Mouse (Mus musculus) kidney, embryonic 15.5 days (tissue): Measurements from ENCODE around the gene Ttc38. TPM values are rescaled to one million over a fixed set of nuclear protein-coding genes. Genes with fewer than 3 reads are reported as not detected.

Experiments used
- ATAC-seq: fragments of 200-750 bp; cut with Nextera tagmentation; replicated peaks from 2 replicates; pipeline ENCODE4 v1.8.0; 2017; ENCODE audit warnings: moderate TSS enrichment; ENCODE audit not compliant: low FRiP score
- H3K27ac ChIP-seq: fragments of 300-500 bp; sonication (generic); 2 replicates; pipeline ENCODE4 v1.5.1; 2015; ENCODE audit warnings: mild to moderate bottlenecking, inconsistent platforms
- H3K27me3 ChIP-seq: fragments of 300-500 bp; sonication (generic); 2 replicates; pipeline ENCODE4 v1.6.1; 2015; ENCODE audit warnings: inconsistent platforms
- H3K36me3 ChIP-seq: fragments of 300-500 bp; sonication (generic); 2 replicates; pipeline ENCODE4 v1.6.1; 2015; ENCODE audit warnings: inconsistent platforms
- H3K4me1 ChIP-seq: fragments of 300-500 bp; sonication (generic); 2 replicates; pipeline ENCODE4 v1.6.1; 2015; ENCODE audit warnings: inconsistent platforms
- H3K4me2 ChIP-seq: fragments of 300-500 bp; sonication (generic); 2 replicates; pipeline ENCODE4 v1.6.1; 2015; ENCODE audit warnings: moderate library complexity, mild to moderate bottlenecking, inconsistent platforms
- H3K4me3 ChIP-seq: fragments of 300-500 bp; sonication (generic); replicated peaks from 2 replicates; pipeline ENCODE4 v1.5.1; 2015; ENCODE audit warnings: mild to moderate bottlenecking, inconsistent platforms
- H3K9ac ChIP-seq: fragments of 300-500 bp; sonication (generic); 2 replicates; pipeline ENCODE4 v1.6.1; 2015; ENCODE audit warnings: mild to moderate bottlenecking, inconsistent platforms
- H3K9me3 ChIP-seq: fragments of 300-500 bp; sonication (generic); replicated peaks from 2 replicates; pipeline ENCODE4 v1.6.1; 2016; ENCODE audit warnings: inconsistent platforms
- WGBS: fragments of 180-500 bp; shearing (Covaris S2); methylation state at CpG from one replicate; pipeline ENCODE4 v1.1.7; 2015; ENCODE audit warnings: mixed read lengths; 5-methylcytosine and 5-hydroxymethylcytosine counted together
- polyA plus RNA-seq: library from polyadenylated mRNA; unstranded; fragments of >200 nt; fragmentation: Nextera tagmentation; extraction: Ambion mirVana; gene quantifications from 2 replicates; pipeline ENCODE4 v1.2.1, GENCODE M21; 2015

Gene Ttc38
- polyA plus RNA-seq, 1 experiment from 2014 or later, result 6.7 TPM

- WGBS, result 93% methylated on average over 7 of the region's 7 CpGs
These were observed 45.2 kb downstream of the Ttc38 start for GRCm38 (mm10) chr15:85877336-85877735.

DNA sequence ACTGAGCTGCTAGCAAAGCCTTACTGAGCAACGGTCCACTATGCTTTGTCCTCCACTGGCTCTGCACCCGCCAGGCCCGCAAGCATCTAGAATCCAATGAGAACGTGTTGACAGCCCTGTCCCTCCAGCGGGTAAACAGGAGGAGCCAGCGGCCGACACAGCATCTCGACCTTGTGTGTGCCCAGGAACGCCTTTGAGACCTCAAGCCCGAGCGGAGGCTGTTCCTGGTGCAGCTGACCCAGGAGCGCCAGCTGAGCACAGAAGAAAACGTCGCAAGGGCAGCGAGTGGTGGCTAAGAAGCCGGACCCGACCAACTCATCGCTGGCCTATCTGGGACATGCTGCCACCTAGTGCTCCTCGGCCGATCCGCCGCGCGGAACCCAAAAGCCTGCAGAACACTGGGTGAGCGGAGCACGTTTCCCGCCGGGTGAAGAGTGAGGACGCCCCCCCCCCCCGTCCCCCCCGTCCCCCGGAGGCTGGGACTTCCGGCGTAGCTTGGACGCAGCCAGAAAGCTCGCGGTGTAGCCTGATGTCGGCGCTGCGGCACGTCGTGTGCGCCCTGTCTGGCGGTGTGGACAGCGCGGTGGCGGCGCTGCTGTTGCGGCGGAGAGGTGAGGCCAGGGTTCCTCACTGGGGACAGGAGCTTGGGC is 46.9 kb downstream of the Ttc38 start, which contains the start of gene Trmu:
Gene Trmu (plus strand): TSS at position 465 of the 650 bp plus-strand sequence.
- under 1% methylated on average over 50 of the region's 50 CpGs for WGBS
- ATAC-seq, result peak; percentile 96

More at GRCm38 (mm10) chr15:85877336-85877735, 45.2 kb downstream of the Ttc38 start:
- peaks cover 55% of the 10 kb centered on the region for H3K36me3 ChIP-seq
- H3K9me3 ChIP-seq, result no peaks in the 10 kb centered on the region
- no peak overlapping the region for H3K4me3 ChIP-seq
- peaks cover 19% of the 10 kb centered on the region for H3K4me1 ChIP-seq
- no peak overlapping the region for H3K9ac ChIP-seq
- H3K4me2 ChIP-seq, result no peak overlapping the region
- H3K27me3 ChIP-seq, result no peaks in the 10 kb centered on the region
- H3K27ac ChIP-seq, result no peak overlapping the region
- no peak for ATAC-seq

GRCm38 (mm10) chr15:85879498-85879895 is 47.4 kb downstream of the Ttc38 start:
- 2% methylated on average over 18 of the region's 18 CpGs for WGBS
- H3K36me3 ChIP-seq, result peaks cover 56% of the 10 kb centered on the region

More for the DNA sequence above, 46.9 kb downstream of the Ttc38 start, which contains the start of gene Trmu:
- Histone ChIP-seq H3K27me3 (no peaks in the 10 kb centered on the region), H3K36me3 (peaks cover 56% of the 10 kb centered on the region), H3K4me2 (peak within 1 kb of the TSS; percentile 90), H3K9ac (peak within 1 kb of the TSS; percentile 87), H3K4me1 (peaks cover 19% of the 10 kb centered on the region), H3K27ac (peak within 1 kb of the TSS; percentile 84), H3K4me3 (peak within 1 kb of the TSS; percentile 86), H3K9me3 (no peaks in the 10 kb centered on the region)

DNA sequence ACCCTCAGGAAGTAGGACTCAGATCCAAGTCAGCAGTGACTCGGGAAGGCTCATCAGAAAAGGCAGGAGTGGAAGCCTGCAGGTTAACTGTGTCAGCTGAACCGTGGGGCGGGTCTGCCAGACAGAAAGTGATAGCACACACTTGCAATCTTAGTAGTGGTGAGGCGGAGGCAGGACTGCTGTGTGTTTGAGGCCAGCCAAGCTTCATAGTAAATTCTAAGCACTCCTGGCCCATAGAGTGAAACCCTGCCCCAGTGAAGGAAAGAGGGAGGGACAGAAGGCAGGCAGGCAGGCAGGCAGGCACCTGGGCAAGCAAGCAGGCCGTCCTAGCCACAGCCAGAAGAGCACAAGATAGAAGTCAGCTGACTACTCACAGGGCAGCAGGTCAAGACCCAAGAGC is 53.5 kb downstream of the Ttc38 start:
- Histone ChIP-seq H3K4me3 (no peak overlapping the region), H3K9me3 (no peaks in the 10 kb centered on the region), H3K27me3 (no peaks in the 10 kb centered on the region), H3K4me2 (no peak overlapping the region), H3K27ac (no peak overlapping the region), H3K9ac (no peak overlapping the region), H3K36me3 (peaks cover 79% of the 10 kb centered on the region), H3K4me1 (peaks cover 1% of the 10 kb centered on the region; the same call in 1 of the 2 replicates)
- ATAC-seq, result no peak
- WGBS, result 80% methylated on average over 5 of the region's 5 CpGs

More at GRCm38 (mm10) chr15:85879498-85879895, 47.4 kb downstream of the Ttc38 start:
- Histone ChIP-seq H3K27me3 (no peaks in the 10 kb centered on the region), H3K4me1 (peaks cover 19% of the 10 kb centered on the region), H3K4me3 (peak overlapping the region; percentile 86), H3K4me2 (peak overlapping the region; percentile 90), H3K27ac (peak overlapping the region; percentile 84), H3K9me3 (no peaks in the 10 kb centered on the region), H3K9ac (peak overlapping the region; percentile 87)
- peak; percentile 24 for ATAC-seq

DNA sequence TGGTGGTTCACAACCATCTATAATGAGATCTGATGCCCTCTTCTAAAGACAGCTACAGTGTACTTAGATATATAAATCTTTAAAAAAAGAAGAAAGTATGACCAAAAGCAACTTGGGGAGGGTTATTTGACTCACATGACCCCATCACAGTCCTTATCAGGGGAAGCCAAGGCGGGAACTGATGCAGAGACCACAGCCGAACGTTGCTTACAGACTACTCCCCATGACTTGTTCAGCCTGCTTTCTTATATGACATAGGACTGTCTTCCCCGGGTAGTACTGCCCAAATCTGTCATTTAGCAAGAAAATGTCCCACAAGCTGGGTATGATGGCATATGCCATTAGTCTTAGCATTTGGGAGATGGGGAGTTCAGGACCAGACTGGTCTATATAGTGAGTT is 57.1 kb downstream of the Ttc38 start:
- H3K27ac ChIP-seq, result no peak overlapping the region
- peaks cover 90% of the 10 kb centered on the region for H3K36me3 ChIP-seq
- H3K27me3 ChIP-seq, result no peaks in the 10 kb centered on the region
- H3K4me1 ChIP-seq, result no peaks in the 10 kb centered on the region
- H3K4me2 ChIP-seq, result no peak overlapping the region
- 87% methylated on average over 4 of the region's 4 CpGs for WGBS
- no peaks in the 10 kb centered on the region for H3K9me3 ChIP-seq
- H3K4me3 ChIP-seq, result no peak overlapping the region
- ATAC-seq, result no peak
- H3K9ac ChIP-seq, result no peak overlapping the region

DNA sequence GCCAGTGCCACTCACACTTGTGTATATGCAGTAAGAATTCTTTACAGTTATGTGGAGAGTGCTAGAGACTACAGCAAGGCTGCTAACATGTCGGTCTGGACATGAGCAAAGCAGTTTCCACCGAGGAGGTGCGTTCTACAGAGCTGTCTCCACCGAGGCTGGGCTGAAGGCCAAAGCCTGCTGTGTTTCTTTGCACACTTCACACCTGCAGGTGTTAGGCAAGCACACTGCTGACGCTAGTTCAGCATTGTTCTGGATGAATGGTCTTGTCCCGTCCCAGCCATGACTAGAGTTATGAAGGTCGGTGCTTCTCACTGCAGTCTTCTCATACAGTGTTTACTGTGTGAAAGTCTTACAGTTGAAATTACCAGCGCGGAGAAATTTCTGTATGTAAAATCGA is 59.9 kb downstream of the Ttc38 start:
- H3K27me3 ChIP-seq, result no peaks in the 10 kb centered on the region
- no peak overlapping the region for H3K27ac ChIP-seq
- WGBS, result 69% methylated on average over 10 of the region's 10 CpGs
- H3K4me3 ChIP-seq, result no peak overlapping the region
- H3K4me1 ChIP-seq, result no peaks in the 10 kb centered on the region
- no peaks in the 10 kb centered on the region for H3K9me3 ChIP-seq
- H3K4me2 ChIP-seq, result no peak overlapping the region
- no peak for ATAC-seq
- H3K36me3 ChIP-seq, result peaks cover 90% of the 10 kb centered on the region
- H3K9ac ChIP-seq, result no peak overlapping the region

GRCm38 (mm10) chr15:85892498-85893118 is 60.5 kb downstream of the Ttc38 start:
- Histone ChIP-seq H3K9ac (no peak overlapping the region), H3K36me3 (peaks cover 94% of the 10 kb centered on the region), H3K27ac (no peak overlapping the region), H3K27me3 (no peaks in the 10 kb centered on the region), H3K9me3 (no peaks in the 10 kb centered on the region), H3K4me3 (no peak overlapping the region), H3K4me1 (no peaks in the 10 kb centered on the region), H3K4me2 (no peak overlapping the region)
- no peak for ATAC-seq
- WGBS, result 74% methylated on average over 13 of the region's 13 CpGs

- Histone ChIP-seq H3K27ac (no peak overlapping the region), H3K9me3 (no peaks in the 10 kb centered on the region), H3K27me3 (no peaks in the 10 kb centered on the region), H3K4me3 (no peak overlapping the region), H3K4me1 (no peaks in the 10 kb centered on the region), H3K4me2 (no peak overlapping the region), H3K9ac (no peak overlapping the region), H3K36me3 (peaks cover 94% of the 10 kb centered on the region)
- ATAC-seq, result no peak
- WGBS, result 87% methylated on average over 7 of the region's 7 CpGs
These were observed 61.8 kb downstream of the Ttc38 start for GRCm38 (mm10) chr15:85893871-85894270.

GRCm38 (mm10) chr15:85896284-85896683 is 64.2 kb downstream of the Ttc38 start:
- Histone ChIP-seq H3K9me3 (no peaks in the 10 kb centered on the region), H3K27me3 (no peaks in the 10 kb centered on the region), H3K4me2 (no peak overlapping the region), H3K4me3 (no peak overlapping the region), H3K9ac (no peak overlapping the region), H3K27ac (no peak overlapping the region), H3K4me1 (no peaks in the 10 kb centered on the region), H3K36me3 (peaks cover 98% of the 10 kb centered on the region)
- peak; percentile 46; the same call in 1 of the 2 replicates for ATAC-seq
- 16% methylated on average over 8 of the region's 8 CpGs for WGBS

- H3K27me3 ChIP-seq, result no peaks in the 10 kb centered on the region
- H3K9ac ChIP-seq, result no peak overlapping the region
- no peaks in the 10 kb centered on the region for H3K4me1 ChIP-seq
- no peak overlapping the region for H3K27ac ChIP-seq
- no peak for ATAC-seq
- WGBS, result 76% methylated on average over 10 of the region's 10 CpGs
- H3K36me3 ChIP-seq, result peaks cover 98% of the 10 kb centered on the region
- no peak overlapping the region for H3K4me3 ChIP-seq
- H3K9me3 ChIP-seq, result no peaks in the 10 kb centered on the region
- no peak overlapping the region for H3K4me2 ChIP-seq
These were observed 65.0 kb downstream of the Ttc38 start for GRCm38 (mm10) chr15:85897113-85897512.

DNA sequence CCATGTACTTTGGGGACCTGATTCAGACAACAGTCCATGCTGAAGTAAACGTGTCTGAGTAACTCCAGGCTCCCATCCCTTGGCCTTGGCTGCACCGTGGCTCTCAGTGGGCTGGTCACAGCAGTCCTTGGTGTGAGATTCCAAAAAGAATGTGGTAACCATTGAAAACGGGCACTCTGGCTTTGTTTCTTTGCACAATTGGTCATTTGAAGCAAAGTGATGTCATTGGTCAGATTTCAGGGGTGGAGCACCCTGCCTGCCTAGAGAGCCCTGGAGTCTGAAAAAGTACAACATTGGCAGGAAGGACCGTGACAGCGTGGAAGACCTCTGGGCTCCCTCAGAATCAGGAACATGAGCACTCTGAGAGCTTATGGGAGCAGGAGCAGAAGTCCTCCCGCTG is 67.3 kb downstream of the Ttc38 start:
- Histone ChIP-seq H3K4me1 (no peaks in the 10 kb centered on the region), H3K4me2 (no peak overlapping the region), H3K27me3 (no peaks in the 10 kb centered on the region), H3K27ac (no peak overlapping the region), H3K36me3 (peaks cover 81% of the 10 kb centered on the region), H3K4me3 (no peak overlapping the region), H3K9ac (no peak overlapping the region), H3K9me3 (no peaks in the 10 kb centered on the region)
- 83% methylated on average over 6 of the region's 6 CpGs for WGBS
- no peak for ATAC-seq

- Histone ChIP-seq H3K9ac (no peak overlapping the region), H3K9me3 (no peaks in the 10 kb centered on the region), H3K36me3 (peaks cover 72% of the 10 kb centered on the region), H3K4me2 (no peak overlapping the region), H3K4me3 (no peak overlapping the region), H3K4me1 (no peaks in the 10 kb centered on the region), H3K27ac (no peak overlapping the region), H3K27me3 (no peaks in the 10 kb centered on the region)
- no peak for ATAC-seq
- WGBS, result 88% methylated on average over 8 of the region's 8 CpGs
These were observed 68.2 kb downstream of the Ttc38 start for GRCm38 (mm10) chr15:85900318-85900717.
